Mouse (Mus musculus): ENCODE results near the gene Fam214b.

Fam214b gene

GRCm38 (mm10) chr4:43038567-43039495 is 7.2 kb downstream of the Fam214b start:
- DNase-seq (ENCODE audit: low spot score): peak; percentile 78

DNA sequence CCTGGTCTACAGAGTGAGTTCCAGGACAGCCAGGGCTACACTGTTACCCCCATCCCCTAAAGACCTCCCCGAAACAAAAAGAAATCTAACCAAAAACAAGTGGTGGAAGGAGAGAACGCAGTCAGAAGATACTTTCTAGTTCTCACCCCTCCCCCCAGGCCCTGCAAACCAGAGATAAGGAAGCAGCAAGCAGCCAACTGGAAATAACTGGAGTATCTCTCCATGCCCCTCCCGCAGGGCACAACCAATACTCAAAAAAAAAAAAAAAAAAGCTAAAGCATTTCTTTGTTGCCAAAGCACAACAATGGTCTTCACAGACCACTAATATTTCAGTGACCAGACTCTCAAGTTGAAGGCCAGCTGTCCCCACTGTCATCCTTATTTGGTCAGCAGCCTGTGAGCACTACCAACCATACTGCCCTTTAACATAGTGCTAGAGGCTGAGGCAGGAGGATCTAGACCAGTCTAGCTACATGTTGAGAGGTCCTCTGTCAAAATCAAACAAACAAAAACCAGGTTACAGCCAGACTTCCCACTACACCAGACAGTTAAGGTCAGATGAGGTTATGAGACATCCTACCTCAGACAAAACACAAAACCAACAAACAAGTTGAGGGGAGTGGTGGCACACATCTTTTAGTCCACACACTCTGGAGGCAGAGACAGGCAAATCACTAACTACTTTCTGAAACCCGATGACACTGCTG is 8.0 kb downstream of the Fam214b start:
- no peak for DNase-seq (ENCODE audit: low spot score)

- DNase-seq (ENCODE audit: low spot score): no peak
Observed at GRCm38 (mm10) chr4:43036356-43036755, 9.7 kb downstream of the Fam214b start.

GRCm38 (mm10) chr4:43035851-43036250 is 10.2 kb downstream of the Fam214b start:
- no peak for DNase-seq (ENCODE audit: low spot score)

- no peak for DNase-seq (ENCODE audit: low spot score)
Observed at GRCm38 (mm10) chr4:43033481-43033880, 12.5 kb downstream of the Fam214b start.

DNA sequence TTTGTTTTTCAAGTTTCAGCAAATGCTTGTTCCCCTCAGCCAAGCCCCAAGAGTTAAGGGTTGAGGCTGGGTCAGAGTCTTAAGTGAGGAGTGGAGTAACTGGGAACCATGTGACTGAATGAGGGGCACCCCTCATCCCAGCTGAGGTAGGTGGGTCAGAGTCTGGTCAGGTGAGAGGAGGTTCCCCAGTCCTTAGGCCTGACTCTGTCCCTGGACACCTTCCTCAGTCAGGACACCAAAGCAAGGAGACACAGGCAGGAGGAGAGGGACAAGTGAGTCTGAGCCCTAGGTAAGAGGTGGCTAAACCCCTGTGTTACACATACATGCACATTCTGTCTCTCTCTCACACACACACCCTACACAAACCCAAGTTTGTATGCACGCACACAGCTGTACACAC is 13.5 kb downstream of the Fam214b start:
- DNase-seq (ENCODE audit: low spot score): no peak

DNA sequence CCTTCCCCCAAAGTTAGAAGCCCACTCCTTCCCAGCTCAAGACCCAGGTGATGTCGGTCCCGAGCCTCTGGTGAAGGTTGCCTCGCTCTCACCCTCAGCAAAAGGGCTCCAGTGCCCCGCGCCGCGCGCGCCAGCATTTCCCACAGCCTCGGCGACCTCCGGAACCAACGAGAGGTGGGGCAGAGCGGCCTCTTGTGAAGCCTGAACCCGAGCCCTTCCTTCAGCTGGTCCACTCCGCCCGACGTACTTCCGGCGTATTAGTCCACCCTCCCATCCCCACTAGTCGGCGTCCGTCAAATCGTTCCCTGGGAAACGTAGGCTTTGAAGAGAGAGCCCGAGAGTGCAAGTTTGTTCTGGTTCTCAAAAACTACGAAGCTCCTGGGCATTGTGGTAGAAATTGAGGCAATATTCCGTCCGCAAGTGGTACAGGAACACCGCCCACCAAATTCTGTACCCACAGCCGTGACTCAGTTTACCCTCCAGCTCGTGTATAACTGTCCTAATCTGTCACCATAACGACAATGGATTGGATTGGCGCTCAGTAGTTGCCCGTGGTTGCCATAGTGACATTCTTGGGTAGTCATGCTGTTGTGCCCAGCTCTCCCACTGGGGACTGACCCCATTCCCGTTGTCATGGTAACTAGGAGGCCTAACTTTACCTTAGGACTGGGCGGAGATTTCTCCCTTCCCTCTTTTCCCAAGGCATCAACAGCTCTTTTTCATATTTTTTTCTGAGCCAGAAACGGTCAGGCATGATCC is 14.6 kb downstream of the Fam214b start, which contains the start of gene Stoml2:
Gene Stoml2 (minus strand): TSS at position 474 of the 759 bp plus-strand sequence.
- peak; percentile 93 for DNase-seq (ENCODE audit: low spot score)

DNA sequence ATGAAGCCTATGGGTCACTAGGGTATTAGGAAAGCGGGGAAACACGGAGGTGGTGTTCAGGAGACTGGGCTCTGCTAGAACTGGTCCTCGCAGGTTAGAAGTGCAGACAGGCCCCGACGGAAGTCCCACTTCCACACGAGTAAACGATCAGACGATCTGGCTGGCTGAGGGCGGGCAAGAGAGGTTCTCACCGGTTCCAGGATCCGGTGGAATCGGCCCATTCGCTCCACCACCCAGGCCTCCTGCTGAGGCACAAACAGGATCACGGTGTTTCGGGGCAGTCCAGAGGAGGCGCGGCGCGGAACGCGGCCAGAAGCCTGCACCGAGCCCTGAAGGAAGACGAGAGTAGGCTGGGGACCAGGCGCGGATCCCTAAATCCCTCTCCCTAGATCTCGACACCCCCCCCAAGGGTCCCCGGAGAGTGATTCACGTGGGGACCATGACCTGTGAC is 15.2 kb downstream of the Fam214b start:
- peak; percentile 44 for DNase-seq (ENCODE audit: low spot score)

GRCm38 (mm10) chr4:43030352-43030751 is 15.7 kb downstream of the Fam214b start:
- DNase-seq (ENCODE audit: low spot score): no peak

DNA sequence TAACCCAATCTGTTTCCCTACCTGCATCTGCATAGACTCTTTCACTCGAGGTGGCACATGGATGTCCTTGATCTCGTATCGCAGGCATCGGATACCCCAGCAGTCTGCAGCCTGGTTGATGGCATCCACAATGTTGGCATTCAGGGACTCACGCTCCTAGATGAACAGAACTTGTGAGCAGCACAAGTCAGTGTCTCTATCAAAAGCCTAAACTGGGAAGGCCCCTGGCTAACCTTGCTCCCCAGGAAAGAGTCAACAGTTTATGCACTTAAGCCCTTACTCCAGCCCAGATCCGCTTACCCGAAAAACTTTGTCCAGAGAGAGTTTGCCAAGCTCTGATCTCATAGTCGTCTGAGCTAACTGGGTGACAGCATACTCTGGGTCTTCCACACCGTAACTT is 16.3 kb downstream of the Fam214b start:
- no peak for DNase-seq (ENCODE audit: low spot score)

GRCm38 (mm10) chr4:43029121-43029520 is 16.9 kb downstream of the Fam214b start:
- DNase-seq (ENCODE audit: low spot score): no peak

DNA sequence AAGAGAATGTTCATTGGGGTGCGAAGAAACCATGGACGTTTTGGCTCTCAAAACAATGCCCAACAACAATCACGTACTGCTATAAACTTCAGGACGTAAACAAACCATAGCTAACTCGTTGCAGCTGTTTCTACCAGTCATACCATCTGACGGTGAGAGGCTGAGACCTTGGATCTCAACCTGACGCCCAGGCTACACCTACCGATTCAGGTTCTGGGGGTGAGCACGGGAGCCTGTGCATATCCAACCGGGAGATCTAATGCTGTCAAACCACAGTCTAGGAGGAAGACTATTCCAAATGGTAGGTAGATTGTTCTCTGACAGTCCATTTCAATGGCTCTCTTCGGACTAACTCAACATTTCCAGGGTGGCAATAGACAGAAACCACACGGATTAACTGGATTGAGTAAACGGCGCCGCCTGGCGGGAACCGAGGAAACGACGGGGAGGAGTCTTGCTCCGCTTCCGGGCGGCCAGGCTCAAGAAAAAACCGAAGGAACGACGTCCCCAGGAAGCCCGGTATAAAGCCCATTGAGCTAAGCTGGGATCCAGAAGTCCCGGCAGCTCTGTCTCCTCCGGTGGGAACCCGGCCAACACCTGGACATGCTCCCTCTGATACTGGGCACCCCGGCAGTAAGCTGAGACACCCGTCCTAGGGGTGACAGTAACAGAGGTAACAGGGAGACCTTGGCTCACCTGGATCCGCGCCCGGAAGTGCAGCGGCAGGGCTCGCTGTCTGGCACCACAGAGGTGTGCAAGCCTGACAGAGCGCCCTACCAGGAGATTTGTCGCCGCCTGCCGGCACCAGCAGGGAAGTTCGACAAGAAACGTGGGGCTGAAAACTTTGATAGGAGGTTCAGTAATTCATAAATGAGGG is 20.7 kb downstream of the Fam214b start, which contains the start of gene Pigo:
Gene Pigo (minus strand): TSS at position 736 of the 877 bp plus-strand sequence.
- peak; percentile 84 for DNase-seq (ENCODE audit: low spot score)

- no peak for DNase-seq (ENCODE audit: low spot score)
Observed at GRCm38 (mm10) chr4:43024673-43025072, 21.3 kb downstream of the Fam214b start.

GRCm38 (mm10) chr4:43021341-43021740 is 24.7 kb downstream of the Fam214b start:
- DNase-seq (ENCODE audit: low spot score): no peak

DNA sequence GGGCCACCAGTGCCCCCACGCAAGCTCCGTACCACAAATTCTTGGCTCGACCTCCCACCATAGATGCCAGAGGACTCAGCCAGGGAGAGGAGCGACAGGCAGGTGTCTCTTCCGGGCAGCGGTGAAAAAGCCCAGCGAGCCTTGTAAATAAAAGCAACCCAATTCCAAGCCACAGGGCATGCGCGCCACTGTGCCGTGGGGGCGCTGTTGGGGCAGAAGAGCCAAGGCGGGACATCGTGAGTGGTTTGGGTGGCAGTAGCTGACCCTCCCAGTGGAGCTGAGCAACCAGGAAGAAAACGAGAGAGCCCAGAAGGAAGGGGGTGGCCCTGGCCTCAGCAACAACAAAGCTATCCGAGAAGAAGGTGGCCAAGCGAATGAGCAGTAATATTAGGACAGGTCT is 25.1 kb downstream of the Fam214b start:
- no peak for DNase-seq (ENCODE audit: low spot score)

GRCm38 (mm10) chr4:43019641-43020465 is 26.2 kb downstream of the Fam214b start:
- DNase-seq (ENCODE audit: low spot score): no peak

DNA sequence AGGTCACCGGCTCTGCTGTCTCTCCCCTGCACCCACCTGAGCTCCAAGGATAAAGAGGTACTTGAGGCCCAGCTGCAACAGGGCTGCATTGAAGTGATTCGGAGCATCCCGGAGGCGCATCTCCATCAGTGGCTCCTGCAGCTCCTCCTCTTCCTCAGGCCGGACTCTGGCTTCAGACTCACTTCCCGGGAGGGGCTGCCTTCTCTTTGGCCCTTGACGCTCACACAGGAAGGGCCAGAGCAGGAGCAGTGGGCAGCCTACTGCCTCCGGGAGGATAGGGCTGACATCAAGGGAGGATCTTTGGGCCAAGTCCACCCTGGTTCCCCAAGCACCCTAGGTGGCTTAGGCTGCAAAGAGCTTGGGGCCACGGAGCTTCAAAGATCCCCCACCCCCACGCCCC is 26.8 kb downstream of the Fam214b start:
- no peak for DNase-seq (ENCODE audit: low spot score)

- no peak for DNase-seq (ENCODE audit: low spot score)
Observed at GRCm38 (mm10) chr4:43018156-43018555, 27.9 kb downstream of the Fam214b start.

DNA sequence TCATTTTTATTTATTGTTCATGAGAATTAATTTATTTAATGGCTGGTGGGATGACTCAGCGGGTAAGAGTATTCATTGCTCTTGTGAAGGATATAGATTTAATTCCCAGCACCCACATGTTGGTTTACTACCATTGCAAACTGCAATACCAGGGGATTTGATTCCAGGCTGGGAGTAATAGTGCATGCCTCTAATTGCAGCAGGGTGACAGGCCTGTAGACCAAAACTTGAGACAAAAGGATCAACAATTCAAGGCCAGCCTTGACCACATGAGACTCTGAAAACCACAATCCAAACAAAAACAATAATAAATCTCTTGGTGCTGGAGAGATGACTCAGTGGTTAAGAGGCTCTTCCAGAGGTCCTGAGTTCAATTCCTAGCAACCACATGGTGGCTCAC is 33.9 kb downstream of the Fam214b start:
- no peak for DNase-seq (ENCODE audit: low spot score)
